Mouse (Mus musculus): ENCODE data around the gene Ccdc102a. TPM values are rescaled to one million over a fixed set of nuclear protein-coding genes. Genes with fewer than 3 reads are reported as not detected.

Ccdc102a gene
- total RNA-seq, 1 experiment = 10.7 TPM

- no peak for TF ChIP-seq HCFC1 (IDR thresholded peaks at IDR 0.05; ENCODE audit: borderline replicate concordance, insufficient read depth, low read length)
- no peak for TF ChIP-seq ZC3H11A (IDR thresholded peaks at IDR 0.05; ENCODE audit: borderline replicate concordance, low read depth, low read length)
- TF ChIP-seq MAFK (IDR thresholded peaks at IDR 0.05; ENCODE audit: insufficient read depth, low read depth, low read length) = no peak
- TF ChIP-seq ZNF384 (IDR thresholded peaks at IDR 0.05; ENCODE audit: low read depth, low read length) = no peak
- no peak for TF ChIP-seq CHD2 (IDR thresholded peaks at IDR 0.05; ENCODE audit: low read depth, low read length)
- Histone ChIP-seq H3K4me1 (ENCODE audit: control insufficient read depth in 2 of 2, insufficient read depth in 2 of 2, low read length in 2 of 2, poor library complexity in 1 of 2) (no peaks in the 10 kb centered on the region; a peak in 1 of 4 replicates), H3K9me3 (ENCODE audit: control insufficient read depth, insufficient read depth, low read depth, low read length) (no peaks in the 10 kb centered on the region), H3K27ac (ENCODE audit: insufficient read depth, low read depth, low read length, poor library complexity, severe bottlenecking) (no peak overlapping the region), H3K9ac (ENCODE audit: insufficient read depth, low read depth, low read length, poor library complexity, severe bottlenecking) (no peak overlapping the region), H3K4me3 (ENCODE audit: insufficient read depth in 1 of 2, low read depth in 1 of 2, low read length in 2 of 2, poor library complexity in 1 of 2, severe bottlenecking in 1 of 2) (no peak overlapping the region), H3K36me3 (ENCODE audit: control insufficient read depth, insufficient read depth, low read length, poor library complexity, severe bottlenecking) (no peaks in the 10 kb centered on the region)
- no peak for DNase-seq (ENCODE audit: low read depth, low spot score)
- in situ Hi-C loops (cut with MboI; ENCODE audit: low sequenced_read_pairs in 2 of 2, unreplicated experiment in 2 of 2) = no loop called here
Observed at GRCm38 (mm10) chr8:94954368-94954737, 36.5 kb upstream of the Ccdc102a start.

DNA sequence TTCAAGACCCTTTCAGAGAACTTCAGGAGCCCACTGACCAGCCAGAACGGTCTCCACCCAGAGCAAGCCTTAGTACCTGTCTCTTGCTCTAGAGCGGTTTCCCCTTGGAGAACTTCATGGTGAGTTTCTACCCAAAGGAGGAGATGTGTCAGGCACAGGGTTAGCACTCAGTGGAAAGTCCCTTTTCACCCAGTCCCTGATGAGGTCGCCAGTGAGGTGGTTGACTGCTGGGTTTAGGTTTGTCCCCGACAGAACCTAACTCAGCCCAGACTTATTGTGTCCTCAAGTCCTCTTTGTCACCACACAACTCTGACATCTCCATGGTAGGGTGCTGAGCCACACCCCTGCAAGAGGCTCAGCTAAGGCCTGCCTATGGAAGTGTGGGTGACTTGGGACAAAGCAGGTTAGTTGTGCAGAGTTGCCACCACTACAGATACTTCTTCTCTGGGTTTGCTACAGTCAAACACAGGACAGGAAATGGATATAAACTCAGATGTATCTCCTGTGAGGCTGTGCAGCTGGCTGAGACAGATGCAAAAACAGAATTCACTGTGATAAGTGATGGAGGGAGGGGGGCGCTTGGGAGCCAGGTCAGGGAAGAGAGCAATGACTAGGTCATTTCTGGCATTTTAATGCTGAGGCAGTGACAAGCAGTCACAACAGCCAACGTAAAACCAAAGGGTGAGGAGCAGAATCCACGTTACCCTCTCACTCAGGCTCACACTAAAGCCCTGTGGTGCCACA, 35.9 kb upstream of the Ccdc102a start:
- no peak overlapping the region for H3K9ac ChIP-seq (ENCODE audit: insufficient read depth, low read depth, low read length, poor library complexity, severe bottlenecking)
- no peaks in the 10 kb centered on the region for H3K36me3 ChIP-seq (ENCODE audit: control insufficient read depth, insufficient read depth, low read length, poor library complexity, severe bottlenecking)
- H3K4me3 ChIP-seq (ENCODE audit: insufficient read depth in 1 of 2, low read depth in 1 of 2, low read length in 2 of 2, poor library complexity in 1 of 2, severe bottlenecking in 1 of 2) = no peak overlapping the region
- TF ChIP-seq MAFK (IDR thresholded peaks at IDR 0.05; ENCODE audit: insufficient read depth, low read depth, low read length) (no peak), ZC3H11A (IDR thresholded peaks at IDR 0.05; ENCODE audit: borderline replicate concordance, low read depth, low read length) (no peak), HCFC1 (IDR thresholded peaks at IDR 0.05; ENCODE audit: borderline replicate concordance, insufficient read depth, low read length) (no peak), CHD2 (IDR thresholded peaks at IDR 0.05; ENCODE audit: low read depth, low read length) (no peak), ZNF384 (IDR thresholded peaks at IDR 0.05; ENCODE audit: low read depth, low read length) (no peak)
- H3K9me3 ChIP-seq (ENCODE audit: control insufficient read depth, insufficient read depth, low read depth, low read length) = no peaks in the 10 kb centered on the region
- no peaks in the 10 kb centered on the region; a peak in 1 of 4 replicates for H3K4me1 ChIP-seq (ENCODE audit: control insufficient read depth in 2 of 2, insufficient read depth in 2 of 2, low read length in 2 of 2, poor library complexity in 1 of 2)
- in situ Hi-C loops (cut with MboI; ENCODE audit: low sequenced_read_pairs in 2 of 2, unreplicated experiment in 2 of 2) = no loop called here
- no peak overlapping the region for H3K27ac ChIP-seq (ENCODE audit: insufficient read depth, low read depth, low read length, poor library complexity, severe bottlenecking)
- no peak for DNase-seq (ENCODE audit: low read depth, low spot score)

DNA sequence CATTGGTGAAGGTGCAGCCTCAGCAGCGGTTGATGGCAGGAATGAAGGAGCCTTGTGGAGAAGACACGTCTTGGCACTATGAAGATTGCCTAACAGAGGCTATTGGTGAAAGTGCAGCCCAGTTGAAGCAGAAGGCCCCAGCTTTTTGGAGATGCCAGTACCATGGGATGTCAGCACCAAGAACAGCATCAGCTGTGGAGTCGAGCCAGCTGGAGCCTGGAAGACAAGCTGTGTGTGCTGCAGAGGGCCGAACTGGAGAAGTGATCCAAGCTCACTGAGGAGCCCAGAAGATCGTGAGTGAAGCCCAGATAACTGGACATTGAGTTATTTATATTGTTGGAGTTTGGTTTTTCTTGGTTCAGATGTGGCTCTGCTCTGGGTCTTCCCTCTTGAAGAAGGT, 34.2 kb upstream of the Ccdc102a start:
- H3K4me3 ChIP-seq (ENCODE audit: insufficient read depth in 1 of 2, low read depth in 1 of 2, low read length in 2 of 2, poor library complexity in 1 of 2, severe bottlenecking in 1 of 2) = no peak overlapping the region
- in situ Hi-C loops (cut with MboI; ENCODE audit: low sequenced_read_pairs in 2 of 2, unreplicated experiment in 2 of 2) = no loop called here
- TF ChIP-seq ZC3H11A (IDR thresholded peaks at IDR 0.05; ENCODE audit: borderline replicate concordance, low read depth, low read length) = no peak
- no peak for TF ChIP-seq MAFK (IDR thresholded peaks at IDR 0.05; ENCODE audit: insufficient read depth, low read depth, low read length)
- H3K27ac ChIP-seq (ENCODE audit: insufficient read depth, low read depth, low read length, poor library complexity, severe bottlenecking) = no peak overlapping the region
- H3K9me3 ChIP-seq (ENCODE audit: control insufficient read depth, insufficient read depth, low read depth, low read length) = no peaks in the 10 kb centered on the region
- DNase-seq (ENCODE audit: low read depth, low spot score) = no peak
- no peak overlapping the region for H3K9ac ChIP-seq (ENCODE audit: insufficient read depth, low read depth, low read length, poor library complexity, severe bottlenecking)
- H3K36me3 ChIP-seq (ENCODE audit: control insufficient read depth, insufficient read depth, low read length, poor library complexity, severe bottlenecking) = no peaks in the 10 kb centered on the region
- no peaks in the 10 kb centered on the region; a peak in 1 of 4 replicates for H3K4me1 ChIP-seq (ENCODE audit: control insufficient read depth in 2 of 2, insufficient read depth in 2 of 2, low read length in 2 of 2, poor library complexity in 1 of 2)

- in situ Hi-C loops (cut with MboI; ENCODE audit: low sequenced_read_pairs in 2 of 2, unreplicated experiment in 2 of 2) = no loop called here
- TF ChIP-seq HCFC1 (IDR thresholded peaks at IDR 0.05; ENCODE audit: borderline replicate concordance, insufficient read depth, low read length) = no peak
- no peak for TF ChIP-seq ZC3H11A (IDR thresholded peaks at IDR 0.05; ENCODE audit: borderline replicate concordance, low read depth, low read length)
- TF ChIP-seq CHD2 (IDR thresholded peaks at IDR 0.05; ENCODE audit: low read depth, low read length) = no peak
- no peak for TF ChIP-seq MAFK (IDR thresholded peaks at IDR 0.05; ENCODE audit: insufficient read depth, low read depth, low read length)
- no peak for TF ChIP-seq ZNF384 (IDR thresholded peaks at IDR 0.05; ENCODE audit: low read depth, low read length)
- no peaks in the 10 kb centered on the region; a peak in 1 of 4 replicates for H3K4me1 ChIP-seq (ENCODE audit: control insufficient read depth in 2 of 2, insufficient read depth in 2 of 2, low read length in 2 of 2, poor library complexity in 1 of 2)
- H3K9ac ChIP-seq (ENCODE audit: insufficient read depth, low read depth, low read length, poor library complexity, severe bottlenecking) = no peak overlapping the region
- H3K9me3 ChIP-seq (ENCODE audit: control insufficient read depth, insufficient read depth, low read depth, low read length) = no peaks in the 10 kb centered on the region
- DNase-seq (ENCODE audit: low read depth, low spot score) = no peak
- no peak overlapping the region for H3K27ac ChIP-seq (ENCODE audit: insufficient read depth, low read depth, low read length, poor library complexity, severe bottlenecking)
- H3K4me3 ChIP-seq (ENCODE audit: insufficient read depth in 1 of 2, low read depth in 1 of 2, low read length in 2 of 2, poor library complexity in 1 of 2, severe bottlenecking in 1 of 2) = no peak overlapping the region
- no peaks in the 10 kb centered on the region for H3K36me3 ChIP-seq (ENCODE audit: control insufficient read depth, insufficient read depth, low read length, poor library complexity, severe bottlenecking)
Observed at GRCm38 (mm10) chr8:94950458-94950857, 32.6 kb upstream of the Ccdc102a start.

Measured in ES-E14 (cell line).